Mouse (Mus musculus): ENCODE data around the gene Nrde2. TPM values are rescaled to one million over a fixed set of nuclear protein-coding genes. Genes with fewer than 3 reads are reported as not detected.
"Not testable (repeated sequence)": the region's sequence is repeated elsewhere in the genome, so short reads cannot be mapped to it uniquely, and the experiment has no call there.

Nrde2 gene
- total RNA-seq (2017), result 35.2 and 39.8 TPM in 2 replicates

GRCm38 (mm10) chr12:100159261-100159975 lies at the start of gene Nrde2:
Gene Nrde2, minus strand, starts transcription at chr12:100159653.
- peak; percentile 100 for ATAC-seq (replicated peaks; ENCODE audit: low read depth, poor library complexity, severe bottlenecking)

DNA sequence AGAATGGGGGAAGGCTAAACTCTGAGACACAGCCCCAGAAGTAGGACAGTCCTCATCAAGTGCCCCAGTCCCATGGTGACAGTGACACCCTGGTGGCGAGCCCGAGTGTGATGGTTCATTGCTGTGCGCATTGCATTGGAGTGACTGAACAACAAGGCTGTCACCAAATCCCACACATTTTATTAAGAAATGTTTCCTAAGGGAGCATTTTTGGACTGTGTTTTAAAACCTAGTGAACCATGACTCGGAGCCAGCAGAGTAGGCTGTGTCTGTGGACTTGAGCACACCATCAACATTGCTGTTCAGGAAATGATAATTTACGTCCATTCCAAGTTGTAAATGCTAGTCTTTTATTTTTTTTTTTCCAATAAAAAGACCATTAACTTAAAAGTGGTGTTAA lies 47.5 kb upstream of the Nrde2 start:
- ATAC-seq (replicated peaks; ENCODE audit: low read depth, poor library complexity, severe bottlenecking), result no peak

DNA sequence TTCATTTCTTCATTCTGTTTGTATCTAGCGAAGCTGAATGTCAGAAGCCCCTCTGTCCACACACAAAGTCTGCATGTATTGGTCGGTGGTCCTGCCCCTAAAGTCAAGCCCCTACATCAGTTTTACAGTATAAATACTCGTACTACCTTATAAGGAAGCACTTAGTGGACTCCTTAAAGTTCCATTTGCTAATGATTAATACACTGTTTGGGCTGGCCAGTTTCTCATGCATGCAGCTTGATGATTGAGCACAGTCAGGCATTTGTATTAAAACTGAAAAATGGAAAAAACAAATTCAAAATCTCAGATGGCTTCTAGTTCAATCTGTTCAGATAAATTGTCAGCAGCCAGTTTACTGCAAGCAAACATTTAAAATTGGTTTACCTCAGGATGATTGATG lies 47.1 kb upstream of the Nrde2 start:
- ATAC-seq (replicated peaks; ENCODE audit: low read depth, poor library complexity, severe bottlenecking), result no peak

DNA sequence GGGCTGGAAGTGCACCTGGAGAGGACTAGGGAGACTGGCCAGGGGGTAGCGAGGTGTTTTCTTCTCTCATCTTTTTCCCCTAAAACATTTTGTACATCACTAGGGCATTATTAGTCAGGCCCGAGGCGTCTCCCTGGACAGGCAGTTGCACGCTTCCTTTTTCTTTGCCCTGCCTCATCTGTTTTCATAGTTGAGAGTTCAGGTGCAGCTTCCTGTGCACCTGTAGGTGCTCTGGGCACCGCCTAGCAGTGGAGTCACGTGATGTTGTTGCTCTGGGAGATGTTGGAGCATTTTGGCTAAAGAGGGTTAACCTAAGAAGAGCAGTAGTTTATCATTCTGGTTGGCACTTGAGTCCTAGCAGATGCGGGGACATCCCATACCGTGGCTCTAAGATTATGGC lies 45.7 kb upstream of the Nrde2 start:
- ATAC-seq (replicated peaks; ENCODE audit: low read depth, poor library complexity, severe bottlenecking), result no peak

DNA sequence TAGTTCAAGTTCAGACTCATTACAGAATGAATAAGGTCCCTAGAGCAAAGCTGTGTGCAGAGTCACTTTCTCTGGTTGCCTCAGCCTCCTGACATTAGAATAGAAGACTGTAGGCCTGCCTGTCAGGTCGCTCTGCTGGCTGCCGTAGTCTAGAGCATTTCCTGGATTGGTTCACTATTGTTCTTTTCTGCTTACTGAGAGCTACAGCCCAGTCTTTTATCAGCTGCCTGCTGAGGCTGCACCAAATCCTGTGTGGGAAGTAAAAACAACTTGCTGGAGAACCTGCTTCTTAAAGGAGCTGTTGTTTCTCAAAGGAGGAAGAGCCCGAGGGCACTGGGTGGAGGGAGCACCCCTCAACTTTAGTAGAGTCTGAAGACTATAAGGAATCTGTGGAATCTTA lies 44.3 kb upstream of the Nrde2 start:
- ATAC-seq (replicated peaks; ENCODE audit: low read depth, poor library complexity, severe bottlenecking), result no peak

DNA sequence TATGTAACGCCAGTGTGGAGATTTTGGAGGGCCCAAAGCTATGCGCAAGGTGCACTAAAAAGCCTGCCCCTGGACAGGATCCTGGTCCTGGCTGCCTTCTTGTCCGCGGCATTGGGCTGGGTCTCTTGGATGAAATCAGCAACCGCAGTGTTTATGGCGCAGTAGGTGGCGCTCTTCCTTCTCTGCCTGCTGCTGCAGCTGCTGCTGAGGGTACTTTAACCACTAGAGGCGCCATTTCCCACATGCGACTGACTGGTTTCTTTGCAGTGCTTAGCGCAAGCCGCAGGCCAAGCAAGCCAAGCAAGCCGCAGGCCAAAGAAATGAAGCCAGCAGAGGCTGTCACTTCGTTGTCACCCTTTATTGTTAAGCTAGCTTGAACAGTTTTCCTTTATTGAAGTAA lies 42.4 kb upstream of the Nrde2 start:
- peak; percentile 68 for ATAC-seq (replicated peaks; ENCODE audit: low read depth, poor library complexity, severe bottlenecking)

DNA sequence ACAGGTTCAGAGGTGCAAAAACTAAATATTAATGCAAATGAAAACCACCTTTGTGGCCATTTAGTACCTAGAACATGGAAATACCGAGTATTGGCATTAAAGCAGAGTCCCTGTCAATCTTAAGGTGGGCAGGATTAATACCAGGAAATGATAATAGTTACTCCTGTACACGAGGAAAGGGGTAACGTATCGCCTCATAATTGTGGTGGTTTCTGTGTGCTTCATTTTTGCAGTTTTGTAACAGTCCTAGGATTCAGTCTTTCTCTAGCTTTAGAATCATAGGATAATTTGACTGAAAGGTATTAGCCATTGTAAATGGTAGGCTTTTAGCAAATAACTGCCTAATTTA lies 41.9 kb upstream of the Nrde2 start:
- no peak for ATAC-seq (replicated peaks; ENCODE audit: low read depth, poor library complexity, severe bottlenecking)

- ATAC-seq (replicated peaks; ENCODE audit: low read depth, poor library complexity, severe bottlenecking), result peak; percentile 27
Observed at GRCm38 (mm10) chr12:100200645-100201362, 41.4 kb upstream of the Nrde2 start.

DNA sequence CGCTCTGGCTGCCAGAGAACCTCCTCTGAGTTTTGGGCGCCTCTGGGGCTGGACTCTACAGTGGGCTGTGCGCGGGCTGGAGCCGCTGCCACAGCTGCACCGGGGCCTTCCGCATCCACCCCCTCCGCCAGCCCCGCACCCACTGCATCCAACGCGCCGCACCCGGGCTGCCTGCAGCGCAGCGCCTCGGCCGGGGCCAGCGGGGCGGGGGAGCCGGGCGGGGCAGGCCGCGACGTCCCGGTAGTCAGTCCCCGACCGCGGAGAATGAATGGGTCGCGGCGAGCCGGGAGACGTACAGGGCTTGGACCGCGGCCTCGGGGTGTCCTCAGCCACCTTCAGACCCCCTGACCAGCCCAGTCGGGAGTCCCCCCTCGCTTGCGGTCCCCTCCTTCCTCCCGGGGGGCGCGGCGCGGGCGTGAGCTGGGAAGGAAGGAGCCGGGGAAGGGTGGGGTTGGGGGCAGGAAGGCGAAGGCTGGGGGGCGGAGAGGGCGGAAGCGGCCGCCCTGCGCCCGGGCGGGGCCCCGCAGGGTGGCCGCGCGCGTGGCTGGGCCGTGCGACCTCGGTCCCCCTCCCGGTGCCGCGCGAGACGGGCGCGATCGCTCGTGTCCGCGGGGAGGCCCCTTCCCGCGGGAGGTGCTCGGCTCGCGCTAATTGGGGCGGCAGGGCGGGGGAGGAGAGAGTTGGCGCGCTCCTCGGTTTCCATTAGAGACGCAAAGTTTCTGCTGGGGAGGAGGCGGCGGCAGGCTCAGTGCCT lies 40.6 kb upstream of the Nrde2 start:
- peak; percentile 15; the same call in 1 of the 2 replicates for ATAC-seq (replicated peaks; ENCODE audit: low read depth, poor library complexity, severe bottlenecking)

GRCm38 (mm10) chr12:100198967-100199660 lies 39.7 kb upstream of the Nrde2 start, which contains the start of gene Calm1:
Gene Calm1, plus strand, starts transcription at chr12:100199435.
- peak; percentile 74 for ATAC-seq (replicated peaks; ENCODE audit: low read depth, poor library complexity, severe bottlenecking)

GRCm38 (mm10) chr12:100196786-100197185 lies 37.3 kb upstream of the Nrde2 start:
- ATAC-seq (replicated peaks; ENCODE audit: low read depth, poor library complexity, severe bottlenecking), result no peak

DNA sequence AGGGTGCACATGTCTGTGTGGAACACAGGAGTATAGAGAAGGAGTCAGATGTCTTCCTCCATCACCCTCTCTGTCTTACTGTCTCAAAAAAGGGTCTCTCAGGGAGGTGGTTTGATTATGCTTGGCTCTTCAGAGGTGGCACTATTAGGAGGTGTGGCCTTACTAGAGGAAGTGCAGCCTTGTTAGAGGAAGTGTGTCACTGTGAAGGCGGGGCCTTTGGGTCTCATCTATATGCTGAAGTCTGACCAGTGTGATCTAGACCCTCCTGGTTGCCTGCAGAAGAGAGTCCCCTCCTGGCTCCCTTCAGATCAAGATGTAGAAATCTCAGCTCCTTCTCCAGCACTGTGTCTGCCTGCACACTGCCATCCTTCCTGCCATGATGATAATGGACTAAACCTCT lies 34.7 kb upstream of the Nrde2 start:
- peak; percentile 61 for ATAC-seq (replicated peaks; ENCODE audit: low read depth, poor library complexity, severe bottlenecking)

GRCm38 (mm10) chr12:100190802-100191201 lies 31.3 kb upstream of the Nrde2 start:
- no peak for ATAC-seq (replicated peaks; ENCODE audit: low read depth, poor library complexity, severe bottlenecking)

GRCm38 (mm10) chr12:100187756-100188430 lies 28.4 kb upstream of the Nrde2 start:
- ATAC-seq (replicated peaks; ENCODE audit: low read depth, poor library complexity, severe bottlenecking), result no peak

GRCm38 (mm10) chr12:100187013-100187755 lies 27.7 kb upstream of the Nrde2 start:
- peak; percentile 94 for ATAC-seq (replicated peaks; ENCODE audit: low read depth, poor library complexity, severe bottlenecking)

DNA sequence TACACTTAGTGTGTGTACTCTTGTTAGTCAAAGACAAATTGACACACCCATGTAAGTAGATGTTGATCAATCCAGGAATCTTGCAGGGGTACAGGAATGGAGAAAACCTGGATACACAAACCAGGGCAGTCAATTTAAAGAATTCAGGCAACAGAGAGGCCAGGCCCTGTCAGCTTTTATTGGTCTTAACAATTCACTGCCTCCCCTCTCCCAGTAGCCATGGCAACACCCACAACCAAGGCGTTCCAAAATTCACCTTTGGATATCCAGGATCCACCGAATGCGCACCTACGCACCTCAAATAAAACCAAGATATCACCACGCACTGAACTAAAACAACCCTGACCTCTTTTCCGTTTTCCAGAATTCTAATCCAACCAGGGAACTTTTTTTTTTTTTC lies 26.9 kb upstream of the Nrde2 start:
- no peak for ATAC-seq (replicated peaks; ENCODE audit: low read depth, poor library complexity, severe bottlenecking)

- no peak for ATAC-seq (replicated peaks; ENCODE audit: low read depth, poor library complexity, severe bottlenecking)
Observed at GRCm38 (mm10) chr12:100185897-100186296, 26.4 kb upstream of the Nrde2 start.

DNA sequence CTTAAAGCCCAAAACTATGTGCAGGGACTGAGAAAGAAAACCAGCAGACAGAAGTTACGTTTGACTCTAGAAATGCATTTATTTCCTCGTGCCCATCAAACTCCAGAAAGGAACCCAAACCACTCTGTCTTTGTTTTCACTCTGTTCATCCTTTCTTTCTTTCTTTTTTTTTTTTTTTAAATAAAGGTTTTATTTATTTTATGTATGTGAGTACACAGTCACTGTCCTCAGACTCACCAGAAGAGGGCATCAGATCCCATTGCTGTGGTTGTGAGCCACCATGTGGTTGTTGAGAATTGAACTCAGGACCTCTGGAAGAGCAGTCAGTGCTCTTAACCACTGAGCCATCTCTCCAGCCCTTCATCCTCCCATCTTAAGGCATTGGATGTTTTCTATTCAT lies 25.5 kb upstream of the Nrde2 start:
- not testable (repeated sequence) for ATAC-seq (replicated peaks; ENCODE audit: low read depth, poor library complexity, severe bottlenecking)

DNA sequence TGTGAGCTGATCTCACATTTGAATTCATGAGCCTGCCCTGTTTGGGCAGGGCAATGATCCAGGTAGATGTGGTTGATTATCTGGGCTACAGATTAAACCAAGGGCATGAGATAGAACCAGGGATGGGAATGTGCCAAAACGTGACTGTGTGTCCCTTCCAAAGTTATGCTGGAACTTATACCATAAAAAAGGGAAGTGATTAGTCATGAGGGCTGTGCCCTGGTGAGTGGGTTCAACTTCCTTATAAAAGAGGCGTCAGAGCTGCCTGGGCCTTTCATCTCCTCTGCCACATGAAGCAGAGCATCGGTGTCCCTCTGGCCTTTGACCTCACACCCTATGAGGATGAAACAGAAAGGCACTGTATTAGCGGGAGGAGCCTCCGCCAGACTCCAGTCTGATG lies 24.5 kb upstream of the Nrde2 start:
- ATAC-seq (replicated peaks; ENCODE audit: low read depth, poor library complexity, severe bottlenecking), result peak; percentile 62

Data from common myeloid progenitor, adult 5-6 weeks (primary cell).